Mouse (Mus musculus) brain, adult 2 months (tissue): ENCODE data around the gene Raet1d.
"Not testable (repeated sequence)": the region's sequence is repeated elsewhere in the genome, so short reads cannot be mapped to it uniquely, and the experiment has no call there.

Experiments
- DNase-seq: peaks from one replicate; pipeline ENCODE4 v3.0.0; 2011; ENCODE audit warnings: low read depth, low spot score

Gene Raet1d

DNA sequence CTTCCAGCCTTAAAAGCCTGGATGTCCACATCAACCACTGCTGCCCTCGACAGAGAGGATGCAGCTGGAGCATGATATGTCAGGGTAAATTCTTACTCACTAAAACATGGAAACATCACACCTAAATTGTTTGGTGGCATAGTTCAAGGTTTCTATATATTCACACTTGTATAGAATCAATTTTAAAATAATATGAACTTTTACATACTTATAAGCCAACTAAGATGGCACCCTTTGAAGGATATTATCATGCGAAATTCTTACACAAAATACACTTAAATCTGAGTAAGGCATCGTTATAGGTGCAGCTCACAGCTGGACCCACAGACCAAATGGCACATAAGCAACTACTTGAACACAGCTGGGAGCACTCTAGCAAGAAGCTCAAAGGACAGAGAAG is at the start of gene Raet1d:
Raet1d (plus strand) TSS at position 301 of the 400 bp plus-strand sequence.
- DNase-seq, result not testable (repeated sequence)

GRCm38 (mm10) chr10:22322858-22323257 is 37.5 kb upstream of the Raet1d start:
- DNase-seq, result peak; percentile 70

- DNase-seq, result not testable (repeated sequence)
Measured at GRCm38 (mm10) chr10:22345721-22346120, 14.6 kb upstream of the Raet1d start.

DNA sequence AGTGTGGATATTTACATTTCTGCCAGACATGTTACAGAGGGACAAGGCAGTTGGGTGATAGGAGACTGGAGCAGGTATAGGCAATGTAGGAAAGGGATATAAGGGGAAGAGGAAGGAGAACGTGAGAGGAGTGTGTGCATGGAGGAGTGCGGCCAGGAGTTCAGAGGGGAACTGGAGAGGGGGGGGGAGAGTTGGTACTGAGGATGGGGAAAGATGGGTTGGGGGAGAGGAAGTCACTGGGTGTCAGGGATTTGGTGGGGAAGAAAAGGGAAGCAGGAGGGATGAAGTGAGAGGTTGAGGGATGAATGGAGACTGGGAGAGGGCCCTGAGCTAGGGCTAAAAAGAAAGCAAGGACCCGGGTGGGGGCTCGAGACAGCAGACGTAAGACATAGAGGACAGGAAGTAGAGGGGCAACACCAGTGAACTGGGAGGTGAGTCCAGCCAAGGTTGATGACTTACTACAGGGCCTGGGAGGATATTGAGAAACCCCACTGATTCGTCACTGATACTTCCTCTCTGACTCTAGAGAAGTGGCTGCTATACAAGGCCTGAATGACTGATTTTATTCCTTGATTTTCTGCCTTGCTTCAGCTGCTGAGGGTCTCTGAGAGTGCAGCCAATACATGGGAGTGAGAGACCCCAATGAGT is 6.7 kb upstream of the Raet1d start:
- DNase-seq, result not testable (repeated sequence)

DNA sequence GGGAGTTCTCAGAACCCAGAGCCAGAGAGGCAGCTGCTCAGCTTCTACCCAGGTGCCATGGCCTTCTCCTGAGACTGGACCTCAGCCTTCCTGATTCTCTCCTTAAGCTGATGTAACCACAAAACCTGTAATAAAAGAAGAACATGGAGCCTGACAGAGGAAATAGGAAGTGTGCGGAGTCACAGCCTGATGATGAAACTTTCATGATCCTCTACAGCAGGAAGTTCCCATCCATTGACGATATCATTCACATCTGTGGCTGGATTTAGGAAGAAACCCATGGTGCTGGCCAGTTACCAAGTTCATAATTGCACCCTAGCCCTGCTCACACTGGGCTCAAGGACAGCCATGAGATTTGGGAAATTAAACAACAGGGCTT is 6.2 kb upstream of the Raet1d start:
- peak; percentile 2 for DNase-seq

- not testable (repeated sequence) for DNase-seq
Measured at GRCm38 (mm10) chr10:22357373-22357772, 3.0 kb upstream of the Raet1d start.

GRCm38 (mm10) chr10:22360957-22361356 is 605 bp downstream of the Raet1d start:
- not testable (repeated sequence) for DNase-seq

- DNase-seq, result not testable (repeated sequence)
Measured at GRCm38 (mm10) chr10:22361415-22362352, 1.3 kb downstream of the Raet1d start.

- not testable (repeated sequence) for DNase-seq
Measured at GRCm38 (mm10) chr10:22362466-22362865, 2.1 kb downstream of the Raet1d start.

- not testable (repeated sequence) for DNase-seq
Measured at GRCm38 (mm10) chr10:22364915-22365314, 4.6 kb downstream of the Raet1d start.

DNA sequence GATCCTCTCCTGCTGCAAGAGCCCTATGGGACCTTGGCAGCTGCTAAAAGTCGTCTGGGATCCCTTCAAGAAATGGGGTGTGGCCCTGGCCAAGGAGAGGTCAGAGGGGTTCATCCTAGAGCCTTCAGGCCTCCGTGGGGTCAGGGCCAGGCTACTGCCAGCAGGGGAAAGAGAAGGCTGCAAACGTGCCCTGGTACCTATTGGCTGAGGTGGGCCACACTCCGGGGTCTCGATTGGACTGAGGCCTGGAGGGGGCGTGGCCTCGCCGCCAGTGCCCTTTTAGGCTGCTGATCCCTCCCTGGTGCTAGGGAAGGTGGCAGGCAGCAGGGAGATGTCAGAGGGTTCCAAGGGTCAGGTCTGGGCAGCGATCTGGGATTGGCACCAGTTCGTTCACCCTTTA is 20.9 kb downstream of the Raet1d start:
- DNase-seq, result not testable (repeated sequence)

GRCm38 (mm10) chr10:22390146-22390545 is 29.8 kb downstream of the Raet1d start:
- DNase-seq, result not testable (repeated sequence)

DNA sequence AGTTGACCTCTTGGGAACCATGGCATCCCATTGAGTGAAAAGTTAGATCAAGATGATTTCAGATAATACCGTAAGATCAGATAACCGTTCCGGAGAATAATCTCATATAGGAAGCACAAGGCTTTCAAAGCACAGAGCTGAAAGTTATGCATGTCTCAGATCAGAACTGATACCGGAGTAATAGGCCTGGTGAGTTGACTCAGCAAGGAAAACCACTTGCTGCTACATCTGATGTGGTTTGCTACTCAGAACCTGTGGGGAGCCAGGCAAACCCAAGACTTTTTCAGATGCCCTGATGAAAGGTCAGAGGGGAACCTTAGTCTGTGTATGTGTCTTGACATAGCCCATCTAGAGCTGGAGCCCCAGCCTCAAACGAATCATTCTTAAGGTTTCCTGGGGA is 31.3 kb downstream of the Raet1d start:
- DNase-seq, result not testable (repeated sequence)

- not testable (repeated sequence) for DNase-seq
Measured at GRCm38 (mm10) chr10:22393028-22393824, 32.9 kb downstream of the Raet1d start.

DNA sequence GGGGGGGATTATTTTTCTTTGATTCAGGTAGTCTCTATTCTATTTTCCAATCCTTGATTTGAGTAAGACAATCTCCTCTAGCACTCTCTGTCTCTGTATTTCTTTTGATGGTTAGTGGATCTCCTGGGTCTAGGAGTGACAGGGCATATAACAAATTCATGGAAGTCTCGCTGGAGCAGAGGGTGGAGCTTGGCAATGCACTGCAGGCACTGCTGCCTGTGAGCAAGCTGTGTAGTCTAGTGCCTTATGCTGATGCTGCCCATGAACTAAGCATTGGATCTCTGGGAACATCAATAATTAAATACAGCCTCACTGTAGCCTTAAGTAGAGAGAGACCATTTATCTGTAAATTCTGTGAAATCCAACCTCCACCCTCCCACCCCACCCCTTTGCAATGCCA is 36.3 kb downstream of the Raet1d start:
- DNase-seq, result not testable (repeated sequence)

- peak; percentile 37 for DNase-seq
Measured at GRCm38 (mm10) chr10:22402225-22402917, 42.0 kb downstream of the Raet1d start.

DNA sequence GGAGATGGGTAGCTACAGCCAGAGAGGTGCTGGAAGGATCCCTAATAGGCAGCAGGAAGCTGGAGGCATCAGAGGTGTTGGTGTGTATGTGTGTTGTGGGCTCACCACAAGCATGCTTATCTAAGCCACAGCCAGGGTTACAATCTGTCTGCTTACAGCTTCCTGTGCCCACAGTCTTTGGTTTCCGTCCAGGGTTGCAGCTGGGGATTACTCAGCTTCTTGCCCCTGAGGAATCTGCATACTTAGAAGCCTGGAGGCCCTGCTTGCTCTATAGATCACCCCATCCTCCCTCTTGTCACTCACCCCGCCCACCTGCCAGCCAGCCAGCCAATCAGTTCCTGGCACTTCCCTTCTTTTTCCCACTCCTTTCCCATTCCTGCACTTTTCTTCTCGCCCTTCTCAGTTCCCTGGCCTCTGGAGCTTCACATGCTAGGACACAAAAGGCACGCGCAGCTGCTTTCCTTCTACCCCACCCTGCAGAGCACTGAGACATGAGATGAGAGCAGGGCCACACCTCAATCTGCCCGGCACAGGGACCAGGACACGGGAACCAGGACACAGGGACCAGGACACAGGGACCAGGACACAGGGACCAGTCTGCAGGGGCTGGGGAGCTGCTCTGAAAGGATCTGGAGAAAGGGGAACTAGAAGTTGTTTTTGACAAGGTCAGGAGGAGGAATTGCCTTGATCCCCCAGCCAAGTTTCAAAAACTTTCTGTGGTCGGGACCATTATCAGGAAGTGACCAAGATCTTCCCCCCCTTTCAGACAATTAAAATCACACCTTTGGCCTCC is 53.5 kb downstream of the Raet1d start:
- peak; percentile 66 for DNase-seq
